Mouse (Mus musculus) bone marrow, adult 2 months (tissue): ENCODE results near the gene Shq1.

Experiments used
- CTCF ChIP-seq: fragments of 200-500 bp; IDR thresholded peaks from 2 replicates; pipeline ENCODE4 v1.5.1; 2011; ENCODE audit warnings: low read length, control low read depth; ENCODE audit not compliant: control insufficient read depth, insufficient read depth
- POLR2A ChIP-seq: fragments of 200-500 bp; IDR thresholded peaks from 2 replicates; pipeline ENCODE4 v1.6.1; 2011; ENCODE audit warnings: low read depth, mild to moderate bottlenecking, control low read depth, low read length, borderline replicate concordance; ENCODE audit not compliant: control insufficient read depth

DNA sequence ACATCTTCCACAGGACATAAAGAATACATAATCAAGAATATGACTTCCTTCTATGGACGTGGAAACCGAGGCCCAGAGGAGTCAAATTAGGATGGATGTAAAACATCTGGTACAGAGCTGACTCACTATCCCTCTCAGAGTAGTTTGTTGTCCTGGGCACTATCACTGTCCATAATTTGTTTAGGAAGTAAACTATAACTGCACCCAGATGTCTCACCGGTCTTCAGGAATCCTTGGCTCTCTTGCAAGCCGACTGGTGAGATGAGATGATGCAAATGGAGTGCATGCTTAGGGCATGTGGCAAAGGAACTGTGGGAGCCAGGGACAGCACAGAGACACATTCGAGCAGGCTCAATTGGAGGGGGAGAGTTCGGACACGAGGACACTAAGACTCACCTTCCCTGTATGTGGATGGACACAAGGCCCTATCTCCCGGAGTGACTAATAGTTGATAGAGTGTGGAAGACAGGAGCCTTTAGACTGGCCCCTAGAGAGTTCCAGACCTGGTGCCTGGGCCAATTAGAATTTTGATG is 44.4 kb upstream of the Shq1 start:
- no peak for TF ChIP-seq POLR2A
- TF ChIP-seq CTCF = no peak
